Mouse (Mus musculus) small intestine, adult 2 months (tissue): Measurements from ENCODE around the gene Gpr153.

Experiments
- CTCF ChIP-seq: fragments of 200-500 bp; IDR thresholded peaks from 2 replicates; pipeline ENCODE4 v1.5.1; 2012; ENCODE audit warnings: low read depth, mild to moderate bottlenecking, control low read depth, inconsistent platforms, low read length, moderate library complexity, mixed read lengths; ENCODE audit not compliant: insufficient replicate concordance, insufficient read length; ENCODE audit errors: extremely low read depth
- POLR2A ChIP-seq: fragments of 200-500 bp; IDR thresholded peaks from 2 replicates; pipeline ENCODE4 v1.6.1; 2012; ENCODE audit warnings: low read depth, mild to moderate bottlenecking, control low read depth, inconsistent platforms, low read length, moderate library complexity

- TF ChIP-seq CTCF (no peak), POLR2A (no peak)
Measured at GRCm38 (mm10) chr4:152300375-152300774, 26.3 kb downstream of the Gpr153 start.
